Mouse (Mus musculus) limb, embryonic 11.5 days (tissue): ENCODE results near the gene Dicer1. TPM values are rescaled to one million over a fixed set of nuclear protein-coding genes. Genes with fewer than 3 reads are reported as not detected.
"Not testable (repeated sequence)": the region's sequence is repeated elsewhere in the genome, so short reads cannot be mapped to it uniquely, and the experiment has no call there.

Experiments
- ATAC-seq: fragments of 200-750 bp; cut with Nextera tagmentation; 2 replicates; pipeline ENCODE4 v1.8.0; 2017; ENCODE audit warnings: low read depth; ENCODE audit not compliant: insufficient number of reproducible peaks, low FRiP score, low TSS enrichment
- DNase-seq: peaks from one replicate; pipeline ENCODE4 v3.0.0-alpha.2; 2015; ENCODE audit warnings: low spot score
- H3K27ac ChIP-seq: fragments of 300-500 bp; sonication (generic); replicated peaks from 2 replicates; pipeline ENCODE4 v1.5.1; 2014; ENCODE audit warnings: low read depth, mild to moderate bottlenecking, low read length
- H3K27me3 ChIP-seq: fragments of 300-500 bp; sonication (generic); 2 replicates; pipeline ENCODE4 v1.6.1; 2014; ENCODE audit warnings: mild to moderate bottlenecking, low read length, mixed read lengths; ENCODE audit not compliant: control insufficient read depth, insufficient read depth
- H3K36me3 ChIP-seq: fragments of 300-500 bp; sonication (generic); 2 replicates; pipeline ENCODE4 v1.6.1; 2014; ENCODE audit warnings: mild to moderate bottlenecking, low read length, moderate library complexity, mixed read lengths; ENCODE audit not compliant: control insufficient read depth, insufficient read depth
- H3K4me1 ChIP-seq: fragments of 300-500 bp; sonication (generic); 2 replicates; pipeline ENCODE4 v1.6.1; 2014; ENCODE audit warnings: low read length, mixed read lengths; ENCODE audit not compliant: control insufficient read depth, insufficient read depth
- H3K4me2 ChIP-seq: fragments of 300-500 bp; sonication (generic); 2 replicates; pipeline ENCODE4 v1.6.1; 2014; ENCODE audit warnings: low read depth, mild to moderate bottlenecking, moderate library complexity; ENCODE audit not compliant: severe bottlenecking
- H3K4me3 ChIP-seq: fragments of 300-500 bp; sonication (generic); 2 replicates; pipeline ENCODE4 v1.5.1; 2014; ENCODE audit warnings: low read depth, low read length
- H3K9ac ChIP-seq: fragments of 300-500 bp; sonication (generic); 2 replicates; pipeline ENCODE4 v1.6.1; 2014; ENCODE audit warnings: mild to moderate bottlenecking, low read length
- H3K9me3 ChIP-seq: fragments of 300-500 bp; sonication (generic); 2 replicates; pipeline ENCODE4 v1.6.1; 2016; ENCODE audit warnings: low read length; ENCODE audit not compliant: control insufficient read depth
- WGBS: fragments of 180-500 bp; shearing (Covaris S2); extraction: QIAGEN DNeasy Blood & Tissue Kit; methylation state at CpG from one replicate; pipeline ENCODE4 v1.1.7; 2014; 5-methylcytosine and 5-hydroxymethylcytosine counted together
- polyA plus RNA-seq: library from polyadenylated mRNA; unstranded; fragments of >200 nt; fragmentation: Nextera tagmentation; extraction: Ambion mirVana; gene quantifications from 2 replicates; pipeline ENCODE4 v1.2.1, GENCODE M21; 2014

Gene Dicer1
- polyA plus RNA-seq, 1 experiment from 2014 or later = 38.7 TPM

- Histone ChIP-seq H3K4me2 (no peak overlapping the region), H3K27ac (no peak overlapping the region), H3K4me3 (no peak overlapping the region), H3K9me3 (no peaks in the 10 kb centered on the region), H3K4me1 (peaks cover 22% of the 10 kb centered on the region), H3K36me3 (peaks cover 2% of the 10 kb centered on the region; the same call in 1 of the 2 replicates), H3K27me3 (no peaks in the 10 kb centered on the region), H3K9ac (no peak overlapping the region)
- no peak for ATAC-seq
- no peak for DNase-seq
- WGBS = 90% methylated on average over 10 of the region's 10 CpGs
These were observed 14.1 kb downstream of the Dicer1 start for GRCm38 (mm10) chr12:104737666-104738065.

- no peaks in the 10 kb centered on the region for H3K27me3 ChIP-seq
- no peak overlapping the region for H3K4me3 ChIP-seq
- H3K9me3 ChIP-seq = no peaks in the 10 kb centered on the region
- H3K9ac ChIP-seq = no peak overlapping the region
- H3K27ac ChIP-seq = no peak overlapping the region
- 50% methylated on average over 3 of the region's 3 CpGs for WGBS
- ATAC-seq (no peak), DNase-seq (no peak)
- H3K4me1 ChIP-seq = peaks cover 15% of the 10 kb centered on the region
- no peak overlapping the region for H3K4me2 ChIP-seq
- H3K36me3 ChIP-seq = peaks cover 2% of the 10 kb centered on the region
These were observed 15.8 kb downstream of the Dicer1 start for GRCm38 (mm10) chr12:104735993-104736395.

GRCm38 (mm10) chr12:104733165-104733564 lies 18.6 kb downstream of the Dicer1 start:
- Histone ChIP-seq H3K4me2 (no peak overlapping the region), H3K9me3 (no peaks in the 10 kb centered on the region), H3K27ac (no peak overlapping the region), H3K9ac (no peak overlapping the region), H3K4me3 (no peak overlapping the region), H3K27me3 (no peaks in the 10 kb centered on the region), H3K4me1 (0 out of 2 replicates have a peak, but pooled peaks cover 3% of the 10 kb centered on the region), H3K36me3 (peaks cover 6% of the 10 kb centered on the region)
- ATAC-seq (no peak), DNase-seq (no peak)

- H3K9ac ChIP-seq = no peak overlapping the region
- 85% methylated on average over 3 of the region's 3 CpGs for WGBS
- DNase-seq = no peak
- no peak overlapping the region for H3K27ac ChIP-seq
- ATAC-seq = no peak
- no peak overlapping the region for H3K4me3 ChIP-seq
- peaks cover 17% of the 10 kb centered on the region for H3K36me3 ChIP-seq
- H3K4me2 ChIP-seq = no peak overlapping the region
- H3K4me1 ChIP-seq = no peaks in the 10 kb centered on the region
- H3K27me3 ChIP-seq = no peaks in the 10 kb centered on the region
- H3K9me3 ChIP-seq = no peaks in the 10 kb centered on the region
These were observed 20.0 kb downstream of the Dicer1 start for GRCm38 (mm10) chr12:104731782-104732181.

- not testable (repeated sequence) for H3K27ac ChIP-seq, H3K9ac ChIP-seq, H3K27me3 ChIP-seq, H3K4me3 ChIP-seq, ATAC-seq, H3K4me1 ChIP-seq, DNase-seq, H3K4me2 ChIP-seq, H3K9me3 ChIP-seq
- peaks cover 22% of the 10 kb centered on the region for H3K36me3 ChIP-seq
- WGBS = 69% methylated on average over 2 of the region's 2 CpGs
These were observed 25.3 kb downstream of the Dicer1 start for GRCm38 (mm10) chr12:104726436-104726835.

GRCm38 (mm10) chr12:104722056-104722455 lies 29.7 kb downstream of the Dicer1 start:
- Histone ChIP-seq H3K36me3 (peaks cover 7% of the 10 kb centered on the region; the same call in 1 of the 2 replicates), H3K27ac (no peak overlapping the region), H3K27me3 (no peaks in the 10 kb centered on the region), H3K4me2 (no peak overlapping the region), H3K4me3 (no peak overlapping the region), H3K9ac (no peak overlapping the region), H3K4me1 (no peaks in the 10 kb centered on the region; the same call in 1 of the 2 replicates), H3K9me3 (no peaks in the 10 kb centered on the region)
- DNase-seq (no peak), ATAC-seq (no peak)
- 91% methylated on average over 10 of the region's 10 CpGs for WGBS

- ATAC-seq = no peak
- peaks cover 9% of the 10 kb centered on the region; the same call in 1 of the 2 replicates for H3K36me3 ChIP-seq
- 67% methylated on average over 3 of the region's 3 CpGs for WGBS
These were observed 30.7 kb downstream of the Dicer1 start for GRCm38 (mm10) chr12:104721011-104721410.

GRCm38 (mm10) chr12:104718956-104719355 lies 32.8 kb downstream of the Dicer1 start:
- Histone ChIP-seq H3K4me3 (no peak overlapping the region), H3K36me3 (peaks cover 13% of the 10 kb centered on the region), H3K27me3 (no peaks in the 10 kb centered on the region), H3K27ac (no peak overlapping the region), H3K9ac (no peak overlapping the region), H3K9me3 (no peaks in the 10 kb centered on the region), H3K4me2 (no peak overlapping the region), H3K4me1 (peaks cover 7% of the 10 kb centered on the region)
- 81% methylated on average over 5 of the region's 5 CpGs for WGBS
- DNase-seq (no peak), ATAC-seq (no peak)

More at GRCm38 (mm10) chr12:104721011-104721410, 30.7 kb downstream of the Dicer1 start:
- DNase-seq = no peak
- Histone ChIP-seq H3K27me3 (no peaks in the 10 kb centered on the region), H3K9me3 (no peaks in the 10 kb centered on the region), H3K9ac (no peak overlapping the region), H3K4me3 (no peak overlapping the region), H3K4me1 (peaks cover 5% of the 10 kb centered on the region), H3K4me2 (no peak overlapping the region), H3K27ac (no peak overlapping the region)

- WGBS = 49% methylated on average over 5 of the region's 5 CpGs
- Histone ChIP-seq H3K4me2 (no peak overlapping the region), H3K27ac (no peak overlapping the region), H3K9me3 (no peaks in the 10 kb centered on the region), H3K4me1 (peaks cover 7% of the 10 kb centered on the region), H3K36me3 (peaks cover 9% of the 10 kb centered on the region), H3K27me3 (no peaks in the 10 kb centered on the region), H3K4me3 (no peak overlapping the region), H3K9ac (0 out of 2 replicates have a peak overlapping the region, but pooled peaks have one; percentile 27)
- DNase-seq = no peak
- peak; percentile 59 for ATAC-seq
These were observed 35.3 kb downstream of the Dicer1 start for GRCm38 (mm10) chr12:104716409-104716808.
